Mouse (Mus musculus) cerebellum, adult 9-10 months (tissue): ENCODE measurements at regions not wholly inside any gene's neighbourhood (a gene's known extent, or its start where the extent isn't known, plus 50 kb on each side); places are given as distances from the start of the nearest gene placed in this dataset.

Experiments
- DNase-seq: peaks from one replicate; pipeline ENCODE4 v3.0.0; 2022

GRCm38 (mm10) chr5:46791051-46791450, 933.6 kb upstream of the Lcorl start:
- no peak for DNase-seq

DNA sequence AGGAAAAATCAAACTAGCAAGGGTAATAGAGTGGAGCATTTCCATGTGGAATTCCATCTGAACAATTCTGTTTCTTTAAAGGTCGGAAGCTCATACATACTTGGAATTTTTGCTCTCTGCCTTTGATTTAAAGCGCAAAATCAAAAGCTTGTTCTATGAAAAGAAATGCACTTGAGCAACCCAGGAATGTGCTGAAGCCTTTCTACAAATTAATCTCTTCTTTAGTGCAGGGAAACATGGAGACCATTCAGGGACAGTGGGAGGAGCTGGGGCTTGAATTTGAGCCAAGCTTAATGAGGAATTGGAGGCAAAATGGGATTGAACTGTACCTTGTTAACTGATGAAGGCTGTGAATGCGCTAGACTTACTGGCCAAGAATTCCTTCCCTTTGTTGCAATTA, 933.1 kb upstream of the Lcorl start:
- no peak for DNase-seq

DNA sequence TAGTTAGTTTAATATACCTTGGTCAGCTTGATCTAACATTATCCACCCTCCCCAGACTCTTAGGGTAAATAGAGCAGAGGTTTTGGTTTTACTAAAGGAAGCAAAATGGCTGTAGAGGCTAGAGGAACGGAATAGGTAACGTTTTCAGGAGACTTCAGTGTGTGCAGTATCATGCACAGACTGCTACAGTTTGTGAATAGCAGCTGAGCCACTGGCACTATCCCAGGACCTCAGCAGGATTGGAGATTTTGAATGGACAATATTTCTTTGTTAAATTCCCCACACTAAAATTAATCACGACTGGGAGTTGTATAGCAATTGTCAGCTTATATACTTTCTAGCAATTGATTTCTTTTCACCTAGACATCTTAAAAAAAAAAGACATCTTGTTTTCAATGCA, 929.7 kb upstream of the Lcorl start:
- no peak for DNase-seq

- DNase-seq, result no peak
These were observed 898.7 kb upstream of the Lcorl start for GRCm38 (mm10) chr5:46756094-46756493.

- DNase-seq, result no peak
These were observed 882.7 kb upstream of the Lcorl start for GRCm38 (mm10) chr5:46740034-46740582.

- no peak for DNase-seq
These were observed 875.1 kb upstream of the Lcorl start for GRCm38 (mm10) chr5:46732510-46732909.

GRCm38 (mm10) chr5:46732025-46732424, 874.6 kb upstream of the Lcorl start:
- no peak for DNase-seq

- DNase-seq, result no peak
These were observed 873.9 kb upstream of the Lcorl start for GRCm38 (mm10) chr5:46731297-46731696.

- DNase-seq, result no peak
These were observed 852.2 kb upstream of the Lcorl start for GRCm38 (mm10) chr5:46709596-46709995.

DNA sequence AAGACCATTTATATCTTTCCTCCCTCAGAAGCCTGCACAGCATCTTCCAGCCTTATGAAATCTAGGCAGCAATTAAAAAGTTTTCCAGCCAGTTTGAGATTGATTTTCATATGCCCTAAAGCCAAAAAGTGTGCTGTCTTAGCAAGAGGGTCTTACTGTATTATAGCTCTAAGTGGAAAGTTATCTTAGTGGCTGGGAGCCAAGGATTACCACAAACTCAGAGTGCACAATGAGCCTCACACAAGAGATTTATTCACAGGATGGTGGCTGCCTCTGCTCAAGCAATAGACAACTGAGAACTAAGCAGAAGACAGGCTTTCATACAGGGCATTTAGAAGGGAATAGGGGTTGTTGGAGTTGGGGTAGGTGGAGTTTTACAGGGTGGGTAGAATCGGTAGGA, 850.4 kb upstream of the Lcorl start:
- no peak for DNase-seq

DNA sequence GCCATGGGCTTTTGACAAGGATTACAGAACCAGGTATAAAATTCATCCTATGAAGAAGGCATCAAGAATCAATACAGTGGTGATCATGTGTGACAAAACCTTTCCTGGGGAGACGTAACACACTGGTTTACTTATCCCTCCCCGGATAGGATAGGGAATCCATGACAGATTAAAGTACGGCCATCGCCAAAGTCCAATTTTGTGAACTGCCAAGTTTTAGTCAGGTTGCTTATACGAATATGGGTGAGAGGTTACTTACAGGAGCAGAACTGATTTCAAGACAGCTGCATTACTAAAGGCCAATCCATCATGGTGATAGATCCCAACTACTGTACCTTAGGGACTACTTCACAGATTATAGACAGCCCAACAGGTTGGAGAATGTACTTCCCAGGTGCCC, 849.6 kb upstream of the Lcorl start:
- no peak for DNase-seq

DNA sequence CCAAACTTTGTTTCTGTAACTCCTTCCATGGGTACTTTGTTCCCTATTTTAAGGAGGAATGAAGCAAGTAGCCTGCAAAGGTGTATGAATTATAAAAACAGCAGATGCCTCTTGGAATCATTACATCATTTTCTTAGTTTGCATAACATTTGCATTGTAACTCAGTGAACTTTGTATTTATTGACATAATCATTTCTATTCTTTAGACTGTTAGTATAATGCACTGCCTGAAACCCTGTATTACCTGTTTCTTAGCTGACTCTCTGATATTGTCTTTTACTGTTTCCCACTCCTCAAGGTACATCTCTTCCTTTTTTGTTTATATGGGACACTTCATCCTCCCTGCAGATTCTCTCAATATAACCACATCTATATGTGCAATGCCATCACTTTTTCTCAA, 820.6 kb upstream of the Lcorl start:
- DNase-seq, result no peak

GRCm38 (mm10) chr5:46674810-46675502, 817.5 kb upstream of the Lcorl start:
- DNase-seq, result no peak

GRCm38 (mm10) chr5:46673413-46673812, 816.0 kb upstream of the Lcorl start:
- DNase-seq, result no peak

DNA sequence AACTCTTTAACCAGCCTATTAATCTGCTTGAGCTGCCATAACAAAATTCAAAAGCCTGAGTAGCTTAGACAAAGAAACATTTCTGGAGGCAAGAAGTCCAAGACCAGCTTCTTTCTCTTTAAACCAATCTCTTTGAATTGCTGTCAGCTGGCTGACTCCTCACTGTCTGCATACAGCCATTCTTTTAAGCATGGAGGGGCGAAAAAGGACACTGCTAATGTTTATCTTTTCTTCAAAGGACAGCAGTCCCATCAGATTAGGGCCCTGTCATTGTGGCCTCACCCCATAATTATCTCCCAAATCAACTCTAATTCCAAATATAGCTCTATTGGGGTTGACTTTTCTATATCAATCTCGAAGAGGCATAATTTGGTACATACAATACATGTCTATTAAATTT, 813.1 kb upstream of the Lcorl start:
- no peak for DNase-seq

- no peak for DNase-seq
These were observed 808.8 kb upstream of the Lcorl start for GRCm38 (mm10) chr5:46666250-46666649.

- DNase-seq, result no peak
These were observed 799.6 kb upstream of the Lcorl start for GRCm38 (mm10) chr5:46657065-46657464.

DNA sequence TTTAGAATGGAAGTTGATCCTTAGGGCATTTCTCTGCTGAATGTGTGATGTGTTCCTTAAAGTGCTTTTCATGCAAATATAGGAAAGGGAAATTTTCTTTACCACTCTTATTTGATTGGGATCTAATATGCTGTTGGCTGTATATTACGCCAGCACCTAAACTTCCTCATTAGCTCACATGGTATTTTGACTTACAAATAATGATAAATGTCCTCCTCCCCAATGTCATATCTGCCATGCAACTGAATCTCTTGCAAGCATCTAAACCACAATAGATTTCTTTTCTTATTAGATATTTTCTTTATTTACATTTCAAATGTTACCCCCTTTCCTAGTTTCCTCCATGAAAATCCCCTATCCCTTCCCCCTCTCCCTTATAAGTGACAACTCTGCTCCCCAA, 796.8 kb upstream of the Lcorl start:
- no peak for DNase-seq

DNA sequence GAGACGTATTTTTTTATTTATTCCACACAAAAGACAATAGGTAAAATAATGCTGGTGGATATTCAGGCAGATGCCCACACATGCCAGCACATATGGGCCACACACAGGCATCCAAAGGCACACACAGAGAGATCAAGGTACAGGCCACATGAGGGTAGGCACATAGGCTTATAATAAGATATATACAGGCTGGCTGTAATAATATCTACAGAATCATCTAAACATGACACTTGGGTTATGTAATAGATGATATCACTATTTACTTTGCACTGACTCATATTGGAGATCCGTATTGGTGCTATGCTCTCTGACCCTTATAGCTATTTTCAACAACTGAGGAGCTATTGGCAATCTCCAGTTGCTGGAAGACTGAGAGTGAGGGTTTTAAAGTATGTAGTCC, 785.6 kb upstream of the Lcorl start:
- no peak for DNase-seq

DNA sequence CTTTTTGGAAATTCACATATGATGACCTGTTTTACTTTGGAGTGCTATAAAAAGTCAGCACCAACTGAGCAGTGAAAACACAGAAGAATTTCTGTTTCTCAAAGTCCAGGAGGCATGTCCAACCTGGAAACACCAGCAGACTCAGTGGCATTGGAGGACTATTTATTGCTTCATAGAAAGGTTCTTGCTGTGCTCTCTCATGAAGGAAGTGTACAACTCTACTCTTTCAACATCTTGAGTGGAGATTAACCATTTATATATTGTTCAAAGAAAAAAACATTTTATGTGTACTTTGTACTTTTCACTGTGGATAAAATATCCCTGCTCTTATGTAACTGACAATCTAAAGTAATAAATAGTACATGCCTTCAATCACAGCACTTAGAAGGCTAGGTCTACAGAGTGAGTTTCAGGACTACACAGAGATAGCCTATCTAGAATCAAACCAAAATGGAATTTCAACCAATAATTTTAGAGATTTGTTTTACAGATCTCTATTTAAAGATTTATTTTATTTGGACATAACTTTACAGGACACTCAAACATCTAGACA, 777.8 kb upstream of the Lcorl start:
- DNase-seq, result no peak
